Mouse (Mus musculus) stomach, embryonic 15.5 days (tissue): Measurements from ENCODE around the gene Snip1. TPM values are rescaled to one million over a fixed set of nuclear protein-coding genes. Genes with fewer than 3 reads are reported as not detected.

Experiments
- polyA plus RNA-seq: library from polyadenylated mRNA; unstranded; fragments of >200 nt; fragmentation: Nextera tagmentation; extraction: Ambion mirVana; gene quantifications from 2 replicates; pipeline ENCODE4 v1.2.1, GENCODE M21; 2015

The Snip1 gene
- polyA plus RNA-seq, 1 experiment from 2014 or later: 26.3 TPM

Other genes with a start within 250 kb of the Snip1 start
- 34.2 and 36.1 TPM in 2 replicates for gene Yrdc, start 216.0 kb upstream of the Snip1 start, polyA plus RNA-seq
- 60.5 and 63.3 TPM in 2 replicates for gene 1110065P20Rik, start 215.5 kb upstream of the Snip1 start, polyA plus RNA-seq
- 0.55 and 0.68 TPM in 2 replicates for gene Maneal, start 204.5 kb upstream of the Snip1 start, polyA plus RNA-seq
- 0.14 and 0.30 TPM in 2 replicates for gene Epha10, start 185.8 kb upstream of the Snip1 start, polyA plus RNA-seq
- 11.3 and 13.8 TPM in 2 replicates for gene 9930104L06Rik, start 129.6 kb upstream of the Snip1 start, polyA plus RNA-seq
- 118 and 128 TPM in 2 replicates for gene Cdca8, start 127.4 kb upstream of the Snip1 start, polyA plus RNA-seq
- gene Rspo1, start 80.2 kb upstream of the Snip1 start, polyA plus RNA-seq: 12.9 and 14.5 TPM in 2 replicates
- gene Gnl2, start 50.1 kb upstream of the Snip1 start, polyA plus RNA-seq: 76.1 and 78.3 TPM in 2 replicates
- 0.08 and 0.22 TPM in 2 replicates for gene Dnali1, start 969 bp upstream of the Snip1 start, polyA plus RNA-seq
- gene Meaf6, start 18.5 kb downstream of the Snip1 start, polyA plus RNA-seq: 45.9 and 52.1 TPM in 2 replicates
- gene Zc3h12a, start 61.2 kb downstream of the Snip1 start, polyA plus RNA-seq: 1.3 and 1.5 TPM in 2 replicates